Mouse (Mus musculus) ES-Bruce4 (cell line): ENCODE data around the gene Pramef20. TPM values are rescaled to one million over a fixed set of nuclear protein-coding genes. Genes with fewer than 3 reads are reported as not detected.

Source experiments
- H3K27ac ChIP-seq: 2 replicates; pipeline ENCODE4 v1.5.1; 2012; ENCODE audit warnings: low read length, inconsistent platforms; ENCODE audit not compliant: insufficient read depth
- H3K27me3 ChIP-seq: 2 replicates; pipeline ENCODE4 v1.6.1; 2012; ENCODE audit warnings: mild to moderate bottlenecking, low read length, inconsistent platforms; ENCODE audit not compliant: control insufficient read depth, poor library complexity, insufficient read depth, severe bottlenecking
- H3K36me3 ChIP-seq: 2 replicates; pipeline ENCODE4 v1.6.1; 2012; ENCODE audit warnings: inconsistent platforms, mild to moderate bottlenecking, low read length, moderate library complexity; ENCODE audit not compliant: control insufficient read depth, poor library complexity, insufficient read depth, severe bottlenecking
- H3K4me1 ChIP-seq: one replicate; pipeline ENCODE4 v1.8.1; 2011; ENCODE audit warnings: low read length; ENCODE audit not compliant: control insufficient read depth, insufficient read depth
- H3K4me3 ChIP-seq: 2 replicates; pipeline ENCODE4 v1.5.1; 2011; ENCODE audit warnings: low read depth, mild to moderate bottlenecking, low read length
- H3K9ac ChIP-seq: 2 replicates; pipeline ENCODE4 v1.6.1; 2012; ENCODE audit warnings: low read depth, mild to moderate bottlenecking, inconsistent platforms; ENCODE audit not compliant: poor library complexity, severe bottlenecking
- H3K9me3 ChIP-seq: replicated peaks from 2 replicates; pipeline ENCODE4 v1.6.1; 2012; ENCODE audit warnings: mild to moderate bottlenecking, low read length, inconsistent platforms; ENCODE audit not compliant: control insufficient read depth, poor library complexity, insufficient read depth, severe bottlenecking
- CTCF ChIP-seq: IDR thresholded peaks from one replicate; pipeline ENCODE4 v1.8.1; 2011; ENCODE audit warnings: low read depth, low read length
- EP300 ChIP-seq: IDR thresholded peaks from 2 replicates; pipeline ENCODE4 v1.6.1; 2011; ENCODE audit warnings: low read depth, low read length; ENCODE audit not compliant: insufficient read depth
- POLR2A ChIP-seq: IDR thresholded peaks from one replicate; pipeline ENCODE4 v1.8.1; 2011; ENCODE audit warnings: low read length; ENCODE audit not compliant: insufficient read depth
- polyA plus RNA-seq: library from polyadenylated mRNA; stranded (reverse); fragments of >200 nt; gene quantifications from 2 replicates; pipeline ENCODE4 v1.2.4, GENCODE M21; 2011; ENCODE audit warnings: low read depth; ENCODE audit not compliant: missing spikeins, insufficient read depth, insufficient read length

The Pramef20 gene
- polyA plus RNA-seq: not detected in 2 replicates

- Histone ChIP-seq H3K9ac (no peak within 1 kb of the TSS), H3K27me3 (no peaks in the 10 kb centered on the region), H3K9me3 (no peaks in the 10 kb centered on the region), H3K36me3 (no peaks in the 10 kb centered on the region), H3K4me1 (no peaks in the 10 kb centered on the region), H3K4me3 (no peak within 1 kb of the TSS), H3K27ac (no peak within 1 kb of the TSS)
- TF ChIP-seq POLR2A (no peak), EP300 (no peak), CTCF (no peak)
Measured at GRCm38 (mm10) chr4:144377911-144378310, at the start of gene Pramef20. TSS of gene Pramef20 (minus strand) at chr4:144377933.

DNA sequence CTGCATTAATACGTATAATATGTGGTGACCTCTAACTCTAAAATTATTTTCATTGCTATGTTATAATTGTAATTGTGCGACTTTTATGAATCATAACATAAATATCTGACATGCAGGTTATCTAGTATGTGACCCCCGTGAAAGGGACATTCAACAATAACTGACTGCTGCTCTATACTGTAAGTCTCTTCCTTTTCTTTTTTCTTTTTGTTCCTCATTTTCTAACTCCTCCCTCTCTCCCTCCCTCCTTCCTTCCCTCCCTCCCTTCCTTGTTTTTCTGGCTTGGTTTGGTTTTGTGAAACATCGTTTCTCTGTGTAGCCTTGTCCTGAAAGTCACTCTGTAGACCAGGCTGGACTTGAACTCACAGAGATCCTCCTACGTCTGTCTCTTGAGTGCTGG is 46.9 kb upstream of the Pramef20 start:
- H3K9me3 ChIP-seq: no peaks in the 10 kb centered on the region
- H3K4me3 ChIP-seq: no peak overlapping the region
- no peak for TF ChIP-seq EP300
- no peak for TF ChIP-seq POLR2A
- TF ChIP-seq CTCF: no peak
- H3K27ac ChIP-seq: no peak overlapping the region
- H3K9ac ChIP-seq: no peak overlapping the region
- no peaks in the 10 kb centered on the region for H3K4me1 ChIP-seq
- H3K27me3 ChIP-seq: no peaks in the 10 kb centered on the region
- no peaks in the 10 kb centered on the region for H3K36me3 ChIP-seq

GRCm38 (mm10) chr4:144420644-144421043 is 42.9 kb upstream of the Pramef20 start:
- no peaks in the 10 kb centered on the region for H3K9me3 ChIP-seq
- no peaks in the 10 kb centered on the region for H3K27me3 ChIP-seq

DNA sequence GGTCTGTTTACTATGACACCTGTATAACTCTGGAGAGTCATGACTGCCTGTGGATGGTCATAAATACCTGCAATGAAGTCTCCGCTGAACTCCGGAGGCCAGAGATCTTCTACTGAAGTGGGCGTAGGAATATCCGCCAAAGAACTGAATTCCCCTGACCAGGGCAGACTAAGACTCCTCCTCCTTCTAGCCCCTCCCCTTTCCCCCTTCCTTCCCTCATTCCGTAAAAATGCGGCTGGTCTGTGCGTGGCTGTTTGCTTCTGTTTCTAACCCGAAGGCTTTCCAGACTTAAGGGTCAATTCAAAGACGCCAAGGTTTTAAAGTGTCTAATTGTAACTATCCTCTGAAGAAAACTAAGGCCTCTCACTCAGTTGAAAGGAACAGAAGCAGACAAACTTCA is 30.6 kb upstream of the Pramef20 start, which contains the start of gene Pramef12:
Gene Pramef12, minus strand, starts transcription at position 175 of the 400 bp plus-strand sequence.
- H3K27me3 ChIP-seq: no peaks in the 10 kb centered on the region
- no peak for TF ChIP-seq EP300
- no peak for TF ChIP-seq POLR2A
- no peak for TF ChIP-seq CTCF
- peak within 1 kb of the TSS; percentile 54; the same call in 1 of the 2 replicates for H3K9ac ChIP-seq
- no peak within 1 kb of the TSS for H3K27ac ChIP-seq
- H3K4me3 ChIP-seq: peak within 1 kb of the TSS; percentile 65
- H3K9me3 ChIP-seq: no peaks in the 10 kb centered on the region
- H3K4me1 ChIP-seq: no peaks in the 10 kb centered on the region
- no peaks in the 10 kb centered on the region for H3K36me3 ChIP-seq

More at GRCm38 (mm10) chr4:144420644-144421043, 42.9 kb upstream of the Pramef20 start:
- Histone ChIP-seq H3K4me3 (no peak overlapping the region), H3K9ac (no peak overlapping the region), H3K36me3 (no peaks in the 10 kb centered on the region), H3K27ac (no peak overlapping the region), H3K4me1 (no peaks in the 10 kb centered on the region)
- TF ChIP-seq CTCF: peak; percentile 57
- TF ChIP-seq POLR2A: no peak

GRCm38 (mm10) chr4:144406261-144406660 is 28.5 kb upstream of the Pramef20 start:
- Histone ChIP-seq H3K9ac (no peak overlapping the region), H3K27ac (no peak overlapping the region), H3K4me1 (no peaks in the 10 kb centered on the region), H3K9me3 (no peaks in the 10 kb centered on the region), H3K4me3 (no peak overlapping the region), H3K27me3 (no peaks in the 10 kb centered on the region), H3K36me3 (no peaks in the 10 kb centered on the region)
- TF ChIP-seq POLR2A (no peak), CTCF (no peak), EP300 (no peak)

DNA sequence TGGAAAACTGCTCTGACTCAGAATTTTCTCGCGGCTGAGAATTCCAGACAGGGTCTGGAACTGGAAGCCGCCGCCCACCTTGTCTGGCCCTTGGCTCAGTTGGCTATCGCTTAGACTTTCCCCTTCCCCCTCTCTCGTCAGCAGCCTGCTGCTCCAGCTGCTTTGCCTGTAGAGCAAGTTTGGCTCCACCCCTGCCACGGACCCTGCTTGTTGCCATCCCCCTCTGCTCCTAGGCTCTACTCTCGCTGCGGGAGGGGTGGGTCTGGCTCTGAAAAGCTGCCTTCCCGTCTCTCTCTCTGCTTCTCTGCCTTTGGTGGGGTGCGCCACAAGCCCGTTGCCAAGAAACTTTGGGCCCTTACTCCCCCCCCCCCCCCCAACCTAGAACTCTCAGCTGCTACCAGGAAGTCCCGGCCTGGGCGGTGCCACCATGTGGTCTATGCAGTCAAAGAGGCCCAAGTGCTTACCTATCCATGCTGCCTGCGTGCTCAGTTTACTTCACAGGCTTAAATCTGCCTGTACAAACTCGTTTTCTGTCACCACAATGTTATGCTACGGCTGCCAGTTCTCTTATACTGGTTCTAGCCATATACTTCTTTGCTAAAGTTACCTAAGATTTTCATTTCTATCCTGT is 26.8 kb upstream of the Pramef20 start:
- H3K4me1 ChIP-seq: no peaks in the 10 kb centered on the region
- peak overlapping the region; percentile 45 for H3K4me3 ChIP-seq
- no peaks in the 10 kb centered on the region for H3K27me3 ChIP-seq
- H3K9ac ChIP-seq: peak overlapping the region; percentile 38
- TF ChIP-seq POLR2A (no peak), EP300 (peak; percentile 85), CTCF (no peak)
- no peaks in the 10 kb centered on the region for H3K36me3 ChIP-seq
- H3K9me3 ChIP-seq: no peaks in the 10 kb centered on the region
- peak overlapping the region; percentile 84 for H3K27ac ChIP-seq
